Mouse (Mus musculus) thymus, adult 2 months (tissue): ENCODE results near the gene Ltbp1. TPM values are rescaled to one million over a fixed set of nuclear protein-coding genes. Genes with fewer than 3 reads are reported as not detected.

Source experiments
- DNase-seq: peaks from one replicate; pipeline ENCODE4 v3.0.0; 2021
- H3K27ac ChIP-seq: fragments of 200-500 bp; 2 replicates; pipeline ENCODE4 v1.5.1; 2012; ENCODE audit warnings: low read length, control low read depth; ENCODE audit not compliant: control insufficient read depth, insufficient read depth
- H3K27me3 ChIP-seq: fragments of 200-500 bp; 2 replicates; pipeline ENCODE4 v1.6.1; 2012; ENCODE audit warnings: mild to moderate bottlenecking, low read length, moderate library complexity, mixed read lengths; ENCODE audit not compliant: control insufficient read depth, insufficient read depth
- H3K36me3 ChIP-seq: fragments of 200-500 bp; 2 replicates; pipeline ENCODE4 v1.6.1; 2012; ENCODE audit warnings: mild to moderate bottlenecking, low read length, moderate library complexity; ENCODE audit not compliant: control insufficient read depth, insufficient read depth
- H3K4me1 ChIP-seq: fragments of 200-500 bp; replicated peaks from 2 replicates; pipeline ENCODE4 v1.6.1; 2012; ENCODE audit warnings: low read length; ENCODE audit not compliant: control insufficient read depth, insufficient read depth
- H3K4me3 ChIP-seq: fragments of 200-500 bp; 2 replicates; pipeline ENCODE4 v1.5.1; 2012; ENCODE audit warnings: mild to moderate bottlenecking, low read length, control low read depth, moderate library complexity; ENCODE audit not compliant: control insufficient read depth, insufficient read depth
- CTCF ChIP-seq: fragments of 200-500 bp; IDR thresholded peaks from 2 replicates; pipeline ENCODE4 v1.5.1; 2012; ENCODE audit warnings: mild to moderate bottlenecking, control low read depth, low read length, moderate library complexity, borderline replicate concordance; ENCODE audit not compliant: control insufficient read depth, poor library complexity, insufficient read depth; ENCODE audit errors: extremely low read depth
- POLR2A ChIP-seq: fragments of 200-500 bp; IDR thresholded peaks from 2 replicates; pipeline ENCODE4 v1.6.1; 2012; ENCODE audit warnings: mild to moderate bottlenecking, low read length, control low read depth, moderate library complexity; ENCODE audit not compliant: control insufficient read depth, poor library complexity, insufficient read depth; ENCODE audit errors: extremely low read depth
- WGBS: fragments of 180-500 bp; shearing (Covaris S2); methylation state at CpG from one replicate; pipeline ENCODE4 v1.1.7; 2018; 5-methylcytosine and 5-hydroxymethylcytosine counted together
- polyA plus RNA-seq: library from polyadenylated mRNA; depleted of rRNA; stranded (reverse); fragments of >200 nt; gene quantifications from 2 replicates; pipeline ENCODE4 v1.2.3, GENCODE M21; 2012

Gene Ltbp1
- polyA plus RNA-seq, 1 experiment: 4.0 TPM

DNA sequence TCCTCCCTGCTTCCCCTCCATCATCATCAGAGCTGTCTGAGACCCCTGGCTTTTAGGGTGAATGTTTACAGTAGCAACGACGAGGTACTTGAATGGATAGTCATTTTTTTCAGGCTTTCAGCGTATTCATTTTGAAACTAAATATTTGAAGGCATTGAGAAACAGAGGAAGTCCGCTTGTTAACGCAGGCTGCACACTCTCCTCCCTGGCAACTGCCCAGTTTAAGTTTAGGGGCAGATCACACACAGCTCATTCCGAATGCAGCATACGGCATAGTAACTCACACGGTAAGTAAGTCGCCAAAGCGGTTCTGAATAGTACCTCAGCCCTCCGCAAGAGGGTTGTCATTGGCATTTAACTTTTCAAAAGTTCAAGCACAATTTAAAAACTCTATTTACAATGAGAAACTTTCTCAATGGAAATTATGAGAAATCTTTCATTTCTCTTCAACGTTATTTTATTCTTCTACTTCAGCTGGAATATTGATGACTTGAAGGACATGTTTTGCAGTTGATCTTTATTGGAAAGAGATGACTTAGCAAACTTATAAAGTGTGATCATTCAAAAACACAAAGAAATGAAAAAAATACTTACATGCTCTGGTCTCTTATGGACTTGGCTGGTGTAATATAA lies 175.7 kb downstream of the Ltbp1 start:
- no peak overlapping the region for H3K4me3 ChIP-seq
- no peak overlapping the region for H3K27ac ChIP-seq
- no peaks in the 10 kb centered on the region for H3K36me3 ChIP-seq
- no peak for DNase-seq
- no peaks in the 10 kb centered on the region for H3K4me1 ChIP-seq
- H3K27me3 ChIP-seq: no peaks in the 10 kb centered on the region
- WGBS: 28% methylated on average over 12 of the region's 12 CpGs
- TF ChIP-seq POLR2A: no peak
- TF ChIP-seq CTCF: no peak

DNA sequence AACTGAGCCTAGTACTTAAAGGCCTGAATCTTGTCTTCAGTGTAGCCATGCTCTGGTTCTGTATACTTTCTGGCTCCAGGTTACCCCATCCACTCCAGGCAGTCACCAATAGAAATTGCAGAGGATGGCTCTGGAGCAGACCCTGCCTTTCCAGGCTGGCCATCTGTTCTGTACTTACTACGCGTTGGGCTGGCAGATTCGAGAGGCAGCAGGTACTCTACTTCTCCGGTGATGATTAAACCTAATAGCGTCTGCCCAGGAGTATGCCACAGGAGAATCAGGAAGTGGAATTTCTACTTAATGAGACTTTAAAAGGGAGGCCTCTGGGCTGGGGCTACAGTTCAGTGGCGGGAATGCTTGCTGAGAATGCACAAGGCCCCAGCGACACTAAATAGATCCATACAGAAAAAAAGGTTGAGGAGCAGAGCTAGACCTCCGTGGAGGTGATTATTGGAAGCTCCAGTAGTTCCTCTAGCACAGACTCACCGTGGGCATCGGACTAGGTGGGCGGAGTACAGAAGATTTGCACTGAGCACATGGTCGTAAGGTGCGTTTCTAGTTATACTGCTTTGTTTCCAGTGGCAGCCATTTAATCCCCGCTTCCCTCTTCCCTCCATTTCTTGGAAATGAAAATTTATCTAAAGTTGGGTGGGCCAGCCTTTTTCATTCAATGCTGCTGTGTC lies 177.1 kb downstream of the Ltbp1 start:
- H3K4me1 ChIP-seq: no peaks in the 10 kb centered on the region
- H3K27ac ChIP-seq: no peak overlapping the region
- H3K4me3 ChIP-seq: no peak overlapping the region
- no peaks in the 10 kb centered on the region for H3K27me3 ChIP-seq
- no peak for DNase-seq
- TF ChIP-seq POLR2A: no peak
- TF ChIP-seq CTCF: no peak
- no peaks in the 10 kb centered on the region for H3K36me3 ChIP-seq
- 97% methylated on average over 14 of the region's 14 CpGs for WGBS

DNA sequence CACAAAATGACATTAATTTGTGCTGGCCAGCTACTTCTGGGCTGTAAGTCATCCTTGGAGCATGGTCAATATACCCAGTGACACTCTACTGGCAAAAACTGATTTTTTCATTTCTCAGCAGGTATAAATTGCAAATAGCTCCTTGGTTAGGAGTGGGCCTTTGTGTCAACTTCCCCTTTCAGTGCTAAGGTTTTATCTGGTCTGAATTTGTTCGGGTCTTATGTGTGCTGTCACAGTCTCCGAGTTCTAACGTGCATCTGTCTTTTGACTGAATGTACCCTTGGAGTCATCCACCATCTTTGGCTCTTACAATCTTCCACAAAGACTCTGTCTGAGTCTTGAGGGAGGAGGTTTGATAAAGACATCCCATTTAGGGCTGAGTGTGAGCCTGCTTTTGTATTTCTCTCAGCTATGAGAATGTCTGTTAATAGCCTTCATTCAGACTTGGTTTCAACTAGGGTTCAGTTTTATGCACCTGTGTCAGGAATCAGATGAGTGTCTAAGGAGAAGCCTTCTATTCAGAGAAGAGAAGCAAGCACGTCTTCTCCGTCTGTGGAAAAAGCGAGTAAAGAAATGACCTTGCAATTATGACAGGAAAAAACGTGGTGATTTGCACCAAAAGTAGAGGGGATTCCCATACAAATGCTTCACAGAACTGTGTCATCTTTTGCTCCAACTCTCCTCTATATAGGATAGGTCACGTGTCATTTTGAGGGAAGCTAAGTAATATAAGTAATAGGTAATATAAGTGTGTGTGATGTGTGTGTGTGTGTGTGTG lies 181.6 kb downstream of the Ltbp1 start:
- Histone ChIP-seq H3K36me3 (no peaks in the 10 kb centered on the region), H3K4me1 (no peaks in the 10 kb centered on the region), H3K27ac (no peak overlapping the region), H3K4me3 (no peak overlapping the region), H3K27me3 (no peaks in the 10 kb centered on the region)
- WGBS: 80% methylated on average over 8 of the region's 8 CpGs
- TF ChIP-seq POLR2A (no peak), CTCF (no peak)
- DNase-seq: no peak

DNA sequence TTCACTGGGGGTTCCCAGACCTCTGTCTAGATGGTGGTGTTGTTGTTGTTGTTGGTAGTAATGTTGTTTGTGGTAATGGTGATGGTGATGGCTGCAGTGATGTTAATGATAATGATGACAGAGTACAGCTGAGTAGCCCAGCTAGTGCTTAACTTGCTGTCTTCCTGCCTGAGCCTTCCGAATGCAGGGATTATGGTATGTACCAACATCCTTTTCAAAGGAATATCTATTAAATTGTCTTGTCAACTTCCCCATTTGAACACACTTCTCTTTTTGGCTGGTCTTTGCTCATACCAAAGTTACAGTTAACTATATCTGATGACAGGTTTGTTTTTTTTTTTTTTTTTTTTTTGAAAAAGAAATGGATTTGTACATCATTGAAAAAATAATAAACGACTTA lies 191.6 kb downstream of the Ltbp1 start:
- H3K36me3 ChIP-seq: no peaks in the 10 kb centered on the region
- no peaks in the 10 kb centered on the region for H3K4me1 ChIP-seq
- no peak overlapping the region for H3K27ac ChIP-seq
- no peaks in the 10 kb centered on the region for H3K27me3 ChIP-seq
- TF ChIP-seq POLR2A: no peak
- no peak for TF ChIP-seq CTCF
- no peak overlapping the region for H3K4me3 ChIP-seq
- no peak for DNase-seq
- WGBS: 90% methylated on average over 2 of the region's 2 CpGs

DNA sequence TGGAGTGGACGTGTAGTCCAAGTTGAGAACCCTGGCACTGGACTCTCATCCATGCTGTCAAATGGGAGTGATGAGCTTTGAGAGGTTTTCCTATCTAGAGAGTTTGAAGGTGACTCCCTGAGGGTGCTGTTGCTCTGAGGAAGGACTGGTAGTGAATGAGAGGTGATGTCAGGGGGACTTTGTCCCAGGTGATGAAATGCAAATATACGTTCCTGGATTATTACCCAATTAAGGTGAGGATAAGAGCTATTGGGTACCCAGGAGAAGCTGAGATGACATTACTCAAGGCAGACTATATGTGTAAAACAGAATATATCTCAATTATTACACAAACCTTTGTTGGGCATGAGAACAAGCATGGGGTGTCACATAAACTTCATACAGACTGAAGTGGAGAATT lies 193.4 kb downstream of the Ltbp1 start:
- 93% methylated on average over 2 of the region's 2 CpGs for WGBS
- no peak for DNase-seq
- no peaks in the 10 kb centered on the region for H3K27me3 ChIP-seq
- H3K4me3 ChIP-seq: no peak overlapping the region
- H3K27ac ChIP-seq: no peak overlapping the region
- no peak for TF ChIP-seq CTCF
- no peak for TF ChIP-seq POLR2A
- H3K4me1 ChIP-seq: no peaks in the 10 kb centered on the region
- H3K36me3 ChIP-seq: no peaks in the 10 kb centered on the region

DNA sequence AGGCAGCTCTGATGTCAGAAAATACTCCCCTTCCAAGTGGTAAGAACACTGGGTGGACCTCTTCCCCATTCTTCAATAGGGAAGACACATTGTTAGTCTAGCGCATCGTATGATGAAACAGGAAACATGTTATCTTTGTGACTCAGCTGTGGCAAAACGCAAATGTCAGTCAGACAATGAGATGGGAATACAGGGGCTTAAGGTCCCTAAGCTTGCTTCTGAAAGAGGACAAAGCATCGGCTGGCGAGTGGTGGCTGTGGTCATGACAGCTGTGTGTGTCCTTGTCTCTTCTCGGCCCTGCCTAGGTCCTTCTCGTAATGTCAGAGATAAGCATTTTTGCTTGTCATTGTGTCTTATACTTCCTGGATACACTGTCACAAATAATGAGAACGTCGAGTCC lies 194.3 kb downstream of the Ltbp1 start:
- H3K4me3 ChIP-seq: no peak overlapping the region
- H3K27ac ChIP-seq: no peak overlapping the region
- no peak for DNase-seq
- H3K36me3 ChIP-seq: no peaks in the 10 kb centered on the region
- H3K4me1 ChIP-seq: no peaks in the 10 kb centered on the region
- WGBS: 34% methylated on average over 9 of the region's 9 CpGs
- H3K27me3 ChIP-seq: no peaks in the 10 kb centered on the region
- TF ChIP-seq POLR2A (no peak), CTCF (no peak)
